Mouse (Mus musculus): ENCODE data around the gene Lpxn.

Lpxn gene

DNA sequence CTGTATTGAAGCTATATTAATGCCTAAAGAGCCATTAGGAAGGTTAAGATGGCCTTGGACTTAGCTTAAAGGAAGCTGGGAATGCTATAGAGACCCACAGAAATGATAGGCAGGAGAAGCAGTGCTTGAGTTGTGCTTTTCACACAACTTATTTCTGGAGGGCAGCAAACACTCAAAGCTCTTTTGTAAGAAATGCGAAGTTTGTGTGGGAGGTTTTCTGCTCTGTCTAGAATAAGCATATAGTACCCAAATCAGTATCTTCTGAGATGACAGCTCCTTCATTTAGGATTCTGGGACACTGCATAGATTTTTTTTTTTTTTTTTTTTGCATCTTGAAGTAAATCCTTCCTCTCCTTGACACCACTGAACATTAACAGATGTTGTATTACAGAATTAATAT is 42.5 kb downstream of the Lpxn start:
- TF ChIP-seq GATA4 (IDR thresholded peaks at IDR 0.05; ENCODE audit: insufficient replicate concordance, low read length): no peak

- no peak for TF ChIP-seq GATA4 (IDR thresholded peaks at IDR 0.05; ENCODE audit: insufficient replicate concordance, low read length)
Measured at GRCm38 (mm10) chr19:12846382-12846781, 50.4 kb downstream of the Lpxn start, which contains the start of gene Gm5244. Gene Gm5244, plus strand, starts transcription at chr19:12846682.

DNA sequence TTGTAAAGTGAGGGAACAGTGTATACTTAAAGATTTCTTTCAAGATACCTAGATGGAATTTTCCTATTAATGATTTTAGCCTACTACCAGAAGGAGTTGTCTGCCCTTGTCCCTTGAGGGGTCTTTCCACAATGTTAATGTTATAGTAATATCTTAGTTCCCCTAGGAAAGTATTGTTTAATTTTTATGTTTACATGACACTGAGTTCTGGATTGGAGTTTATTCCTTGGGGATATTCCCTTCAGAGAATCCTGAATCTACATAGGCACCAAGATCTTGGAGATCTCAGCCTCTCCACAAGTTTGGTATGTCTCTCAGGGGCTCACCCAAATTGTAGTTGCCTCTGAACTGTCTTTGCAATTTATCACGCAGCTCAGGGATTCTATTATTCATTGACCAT is 61.0 kb downstream of the Lpxn start, which contains the start of gene Olfr1444:
TSS of gene Olfr1444 (plus strand) at position 301 of the 400 bp plus-strand sequence.
- TF ChIP-seq GATA4 (IDR thresholded peaks at IDR 0.05; ENCODE audit: insufficient replicate concordance, low read length): no peak
